Mouse (Mus musculus) liver, embryonic 14.5 days (tissue): ENCODE measurements around the gene Plpp2. TPM values are rescaled to one million over a fixed set of nuclear protein-coding genes. Genes with fewer than 3 reads are reported as not detected.

ENCODE experiments used
- ATAC-seq: fragments of 200-750 bp; cut with Nextera tagmentation; 2 replicates; pipeline ENCODE4 v1.8.0; 2017; ENCODE audit warnings: moderate number of reproducible peaks, mild to moderate bottlenecking, moderate library complexity; ENCODE audit not compliant: insufficient read depth
- DNase-seq, 3 experiments: peaks; one replicate each; pipeline ENCODE4 v3.0.0-alpha.2; 2012 to 2013; ENCODE audit warnings: low read depth in 3 of 3, low spot score in 3 of 3
- H3K27ac ChIP-seq: fragments of 300-500 bp; sonication (generic); 2 replicates; pipeline ENCODE4 v1.5.1; 2014; ENCODE audit warnings: moderate library complexity, mild to moderate bottlenecking, control low read depth, inconsistent platforms
- H3K27me3 ChIP-seq: fragments of 300-500 bp; sonication (generic); 2 replicates; pipeline ENCODE4 v1.6.1; 2014; ENCODE audit warnings: mild to moderate bottlenecking, low read length, moderate library complexity; ENCODE audit not compliant: control insufficient read depth, insufficient read depth
- H3K36me3 ChIP-seq: fragments of 300-500 bp; sonication (generic); replicated peaks from 2 replicates; pipeline ENCODE4 v1.6.1; 2014; ENCODE audit warnings: low read depth; ENCODE audit not compliant: control insufficient read depth, insufficient read depth
- H3K4me1 ChIP-seq, 2 experiments: fragments of 200-500 bp in 1 of 2; fragments of 300-500 bp in 1 of 2; sonication (generic) in 1 of 2; replicated peaks; 2 replicates each; pipeline ENCODE4 v1.6.1; 2012 to 2014; ENCODE audit warnings: antibody characterized with exemption in 1 of 2, inconsistent platforms in 1 of 2, low read length in 1 of 2; ENCODE audit not compliant: control insufficient read depth in 2 of 2, insufficient read depth in 2 of 2
- H3K4me2 ChIP-seq: fragments of 300-500 bp; sonication (generic); 2 replicates; pipeline ENCODE4 v1.6.1; 2014; ENCODE audit warnings: low read depth, mild to moderate bottlenecking, control low read depth, moderate library complexity
- H3K4me3 ChIP-seq, 2 experiments: fragments of 200-500 bp in 1 of 2; fragments of 300-500 bp in 1 of 2; sonication (generic) in 1 of 2; 2 replicates each; pipeline ENCODE4 v1.5.1; 2012 to 2014; ENCODE audit warnings: low read depth in 2 of 2, low read length in 2 of 2, mild to moderate bottlenecking in 2 of 2, control low read depth in 1 of 2, inconsistent platforms in 1 of 2, moderate library complexity in 1 of 2; ENCODE audit not compliant: insufficient read depth in 1 of 2
- H3K9ac ChIP-seq: fragments of 300-500 bp; sonication (generic); replicated peaks from 2 replicates; pipeline ENCODE4 v1.6.1; 2014; ENCODE audit warnings: mild to moderate bottlenecking, control low read depth, moderate library complexity
- H3K9me3 ChIP-seq: fragments of 300-500 bp; sonication (generic); 2 replicates; pipeline ENCODE4 v1.6.1; 2016; ENCODE audit warnings: low read length, mixed read lengths; ENCODE audit not compliant: control insufficient read depth
- CTCF ChIP-seq: IDR thresholded peaks from 2 replicates; pipeline ENCODE4 v1.5.1; 2016; ENCODE audit warnings: antibody characterized with exemption, low read depth, control low read depth
- EP300 ChIP-seq: IDR thresholded peaks from 2 replicates; pipeline ENCODE4 v1.6.1; 2016; ENCODE audit warnings: antibody characterized with exemption, low read depth
- WGBS: fragments of 180-500 bp; shearing (Covaris S2); extraction: QIAGEN DNeasy Blood & Tissue Kit; methylation state at CpG from one replicate; pipeline ENCODE4 v1.1.7; 2014; ENCODE audit not compliant: insufficient replicate concordance; 5-methylcytosine and 5-hydroxymethylcytosine counted together
- polyA plus RNA-seq, 2 experiments: library from polyadenylated mRNA; depleted of rRNA in 1 of 2; stranded (reverse) in 1 of 2; unstranded in 1 of 2; fragments of >200 nt; fragmentation: Nextera tagmentation in 1 of 2; extraction: Ambion mirVana in 1 of 2; gene quantifications; 2 replicates each; pipeline versions ENCODE4 v1.2.1 to v1.2.3; 2012 to 2014

Gene Plpp2
- polyA plus RNA-seq, 2 experiments: 10.0 to 19.0 TPM

- Histone ChIP-seq H3K4me1 (no peaks in the 10 kb centered on the region), H3K36me3 (no peaks in the 10 kb centered on the region), H3K27ac (no peak overlapping the region), H3K4me3 (no peak overlapping the region), H3K27me3 (no peaks in the 10 kb centered on the region), H3K9ac (no peak overlapping the region), H3K4me2 (no peak overlapping the region), H3K9me3 (no peaks in the 10 kb centered on the region)
- 70% methylated on average over 6 of the region's 6 CpGs for WGBS
- DNase-seq (no peak), ATAC-seq (no peak)
- TF ChIP-seq CTCF: no peak
- no peak for TF ChIP-seq EP300
These were observed 40.0 kb upstream of the Plpp2 start for GRCm38 (mm10) chr10:79573611-79574010.

GRCm38 (mm10) chr10:79571314-79571713 is 37.7 kb upstream of the Plpp2 start:
- DNase-seq (no peak), ATAC-seq (no peak)
- Histone ChIP-seq H3K27ac (no peak overlapping the region), H3K4me2 (no peak overlapping the region), H3K9me3 (no peaks in the 10 kb centered on the region), H3K9ac (no peak overlapping the region), H3K27me3 (no peaks in the 10 kb centered on the region), H3K4me3 (no peak overlapping the region), H3K36me3 (no peaks in the 10 kb centered on the region), H3K4me1 (no peaks in the 10 kb centered on the region)
- WGBS: 67% methylated on average over 2 of the region's 2 CpGs
- TF ChIP-seq EP300 (no peak), CTCF (no peak)

- DNase-seq: no peak
- no peak overlapping the region for H3K4me3 ChIP-seq
- H3K27me3 ChIP-seq: no peaks in the 10 kb centered on the region
- WGBS: 66% methylated on average over 5 of the region's 5 CpGs
- no peak overlapping the region for H3K27ac ChIP-seq
- H3K4me1 ChIP-seq: no peaks in the 10 kb centered on the region
- TF ChIP-seq CTCF: no peak
- no peak for TF ChIP-seq EP300
- no peak overlapping the region for H3K9ac ChIP-seq
- H3K9me3 ChIP-seq: no peaks in the 10 kb centered on the region
- no peak overlapping the region for H3K4me2 ChIP-seq
- no peaks in the 10 kb centered on the region for H3K36me3 ChIP-seq
- no peak for ATAC-seq
These were observed 36.3 kb upstream of the Plpp2 start for GRCm38 (mm10) chr10:79569921-79570320.

- ATAC-seq (no peak), DNase-seq (no peak)
- no peak for TF ChIP-seq EP300
- no peak for TF ChIP-seq CTCF
- H3K9ac ChIP-seq: no peak overlapping the region
- H3K36me3 ChIP-seq: no peaks in the 10 kb centered on the region
- H3K4me3 ChIP-seq: no peak overlapping the region
- no peak overlapping the region for H3K27ac ChIP-seq
- H3K4me2 ChIP-seq: no peak overlapping the region
- H3K27me3 ChIP-seq: no peaks in the 10 kb centered on the region
- no peaks in the 10 kb centered on the region for H3K9me3 ChIP-seq
- peaks cover 0 to 3% of the 10 kb centered on the region in 2 experiments; a peak in 1 of 4 replicates for H3K4me1 ChIP-seq
- 70% methylated on average over 2 of the region's 2 CpGs for WGBS
These were observed 26.1 kb upstream of the Plpp2 start for GRCm38 (mm10) chr10:79559716-79560115.

- no peak overlapping the region for H3K4me2 ChIP-seq
- no peaks in the 10 kb centered on the region for H3K36me3 ChIP-seq
- no peak for DNase-seq
- TF ChIP-seq EP300 (no peak), CTCF (no peak)
- no peak overlapping the region for H3K27ac ChIP-seq
- no peak overlapping the region for H3K9ac ChIP-seq
- no peak for ATAC-seq
- H3K4me1 ChIP-seq: peaks cover 0 to 12% of the 10 kb centered on the region in 2 experiments; a peak in 2 of 4 replicates
- H3K27me3 ChIP-seq: no peaks in the 10 kb centered on the region
- no peak overlapping the region for H3K4me3 ChIP-seq
- H3K9me3 ChIP-seq: no peaks in the 10 kb centered on the region
- 71% methylated on average over 5 of the region's 5 CpGs for WGBS
These were observed 23.9 kb upstream of the Plpp2 start for GRCm38 (mm10) chr10:79557496-79557895.
